Mouse (Mus musculus) hindbrain, embryonic 10.5 days (tissue): ENCODE measurements around the gene Phc2. TPM values are rescaled to one million over a fixed set of nuclear protein-coding genes. Genes with fewer than 3 reads are reported as not detected.

Experiments
- DNase-seq: peaks from one replicate; pipeline ENCODE4 v3.0.0-alpha.2; 2017; ENCODE audit warnings: low spot score
- H3K27ac ChIP-seq: fragments of 300-500 bp; sonication (generic); 2 replicates; pipeline ENCODE4 v1.5.1; 2016; ENCODE audit warnings: mild to moderate bottlenecking, moderate library complexity
- H3K27me3 ChIP-seq: fragments of 300-500 bp; sonication (generic); 2 replicates; pipeline ENCODE4 v1.6.1; 2016; ENCODE audit warnings: mild to moderate bottlenecking; ENCODE audit not compliant: poor library complexity, insufficient read depth, severe bottlenecking
- H3K36me3 ChIP-seq: fragments of 300-500 bp; sonication (generic); 2 replicates; pipeline ENCODE4 v1.6.1; 2016; ENCODE audit warnings: mild to moderate bottlenecking, moderate library complexity
- H3K4me1 ChIP-seq: fragments of 300-500 bp; sonication (generic); replicated peaks from 2 replicates; pipeline ENCODE4 v1.6.1; 2016; ENCODE audit warnings: mild to moderate bottlenecking
- H3K4me3 ChIP-seq: fragments of 300-500 bp; sonication (generic); 2 replicates; pipeline ENCODE4 v1.5.1; 2016; ENCODE audit warnings: mild to moderate bottlenecking, moderate library complexity
- H3K9me3 ChIP-seq: fragments of 300-500 bp; sonication (generic); 2 replicates; pipeline ENCODE4 v1.6.1; 2016; ENCODE audit warnings: mild to moderate bottlenecking, moderate library complexity
- WGBS: fragments of 180-500 bp; shearing (Covaris S2); methylation state at CpG from one replicate; pipeline ENCODE4 v1.1.7; 2016; 5-methylcytosine and 5-hydroxymethylcytosine counted together
- polyA plus RNA-seq: library from polyadenylated mRNA; unstranded; fragments of >200 nt; fragmentation: Nextera tagmentation; extraction: Ambion mirVana; gene quantifications from 2 replicates; pipeline ENCODE4 v1.2.1, GENCODE M21; 2016

The Phc2 gene
- polyA plus RNA-seq, 1 experiment from 2014 or later, result 62.2 TPM

- peaks cover 22% of the 10 kb centered on the region for H3K27me3 ChIP-seq
- no peak overlapping the region for H3K27ac ChIP-seq
- H3K9me3 ChIP-seq, result no peaks in the 10 kb centered on the region
- H3K4me1 ChIP-seq, result peaks cover 34% of the 10 kb centered on the region
- 86% methylated on average over 15 of the region's 15 CpGs for WGBS
- no peaks in the 10 kb centered on the region for H3K36me3 ChIP-seq
- no peak for DNase-seq
- H3K4me3 ChIP-seq, result no peak overlapping the region
These were observed 50.7 kb downstream of the Phc2 start for GRCm38 (mm10) chr4:128705138-128705720.

GRCm38 (mm10) chr4:128706626-128707025, 52.1 kb downstream of the Phc2 start:
- Histone ChIP-seq H3K4me1 (peaks cover 39% of the 10 kb centered on the region), H3K27me3 (peaks cover 31% of the 10 kb centered on the region), H3K4me3 (no peak overlapping the region), H3K36me3 (no peaks in the 10 kb centered on the region), H3K9me3 (no peaks in the 10 kb centered on the region), H3K27ac (peak overlapping the region; percentile 37)
- peak; percentile 45 for DNase-seq
- WGBS, result 19% methylated on average over 9 of the region's 9 CpGs

GRCm38 (mm10) chr4:128707384-128707783, 52.9 kb downstream of the Phc2 start:
- WGBS, result 42% methylated on average over 4 of the region's 4 CpGs
- Histone ChIP-seq H3K9me3 (no peaks in the 10 kb centered on the region), H3K27me3 (peaks cover 31% of the 10 kb centered on the region), H3K4me1 (peaks cover 47% of the 10 kb centered on the region), H3K27ac (no peak overlapping the region), H3K36me3 (no peaks in the 10 kb centered on the region), H3K4me3 (no peak overlapping the region)
- no peak for DNase-seq

DNA sequence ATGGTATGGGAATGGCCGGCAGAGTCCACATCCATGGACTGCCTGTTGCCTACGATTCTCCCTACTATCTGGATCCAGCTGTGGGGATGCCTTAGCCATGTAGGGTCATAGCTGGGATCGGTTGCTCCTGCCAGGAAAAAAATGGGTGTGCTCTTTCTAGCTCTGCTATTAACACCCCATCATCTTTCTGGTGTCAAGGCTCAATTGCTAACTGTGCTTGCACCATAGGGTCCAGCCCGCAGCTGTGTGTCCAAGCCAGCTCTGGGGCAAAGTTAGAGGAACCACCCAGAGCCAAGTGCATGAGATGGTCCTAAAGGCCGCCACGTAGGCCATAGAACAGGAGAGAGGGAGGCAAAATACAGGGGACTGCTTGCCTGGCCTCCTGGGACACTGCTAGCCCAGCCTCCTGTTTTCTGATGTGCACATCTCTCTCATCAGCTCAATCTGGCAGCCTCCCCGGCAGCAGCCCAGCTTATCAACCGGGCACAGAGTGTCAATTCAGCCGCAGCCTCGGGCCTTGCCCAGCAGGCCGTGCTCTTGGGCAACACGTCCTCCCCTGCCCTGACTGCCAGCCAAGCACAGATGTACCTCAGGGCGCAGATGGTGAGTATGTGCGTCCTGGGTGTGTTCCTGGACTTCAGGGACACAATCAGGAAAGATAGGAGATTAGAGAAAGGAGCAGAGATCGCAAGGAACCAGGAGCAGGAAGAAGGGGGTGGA, 54.7 kb downstream of the Phc2 start:
- H3K9me3 ChIP-seq, result no peaks in the 10 kb centered on the region
- 83% methylated on average over 15 of the region's 15 CpGs for WGBS
- H3K27ac ChIP-seq, result 0 out of 2 replicates have a peak overlapping the region, but pooled peaks have one; percentile 1
- DNase-seq, result no peak
- H3K36me3 ChIP-seq, result no peaks in the 10 kb centered on the region
- peaks cover 64% of the 10 kb centered on the region for H3K4me1 ChIP-seq
- H3K27me3 ChIP-seq, result peaks cover 31% of the 10 kb centered on the region
- H3K4me3 ChIP-seq, result no peak overlapping the region

- WGBS, result 94% methylated on average over 12 of the region's 12 CpGs
- H3K4me1 ChIP-seq, result peaks cover 70% of the 10 kb centered on the region
- peaks cover 31% of the 10 kb centered on the region for H3K27me3 ChIP-seq
- no peak overlapping the region for H3K4me3 ChIP-seq
- H3K36me3 ChIP-seq, result no peaks in the 10 kb centered on the region
- DNase-seq, result no peak
- H3K9me3 ChIP-seq, result no peaks in the 10 kb centered on the region
- 0 out of 2 replicates have a peak overlapping the region, but pooled peaks have one; percentile 1 for H3K27ac ChIP-seq
These were observed 55.3 kb downstream of the Phc2 start for GRCm38 (mm10) chr4:128709781-128710166.

DNA sequence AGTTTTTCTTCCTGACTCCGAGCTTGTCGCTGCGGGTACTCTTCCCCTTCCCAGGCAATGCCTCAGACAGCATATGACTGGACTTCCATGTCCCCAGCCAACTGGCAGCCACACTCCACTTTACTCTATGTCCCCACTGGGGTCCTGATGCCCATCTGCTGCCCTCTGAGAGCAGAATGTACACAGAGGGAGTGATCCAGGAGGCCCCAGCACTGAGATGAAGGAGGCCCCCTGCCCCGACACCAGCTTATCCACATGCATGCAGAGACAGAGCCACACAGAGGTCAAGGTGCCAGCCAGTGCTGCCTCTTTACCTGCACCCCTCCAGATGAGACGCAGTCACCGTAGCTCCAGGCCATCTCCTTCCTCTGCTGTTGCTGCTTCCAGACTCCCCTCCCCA, 55.8 kb downstream of the Phc2 start:
- H3K27me3 ChIP-seq, result peaks cover 31% of the 10 kb centered on the region
- DNase-seq, result no peak
- 82% methylated on average over 6 of the region's 6 CpGs for WGBS
- H3K4me1 ChIP-seq, result peaks cover 75% of the 10 kb centered on the region
- H3K36me3 ChIP-seq, result no peaks in the 10 kb centered on the region
- H3K4me3 ChIP-seq, result no peak overlapping the region
- no peaks in the 10 kb centered on the region for H3K9me3 ChIP-seq
- peak overlapping the region; percentile 86; the same call in 1 of the 2 replicates for H3K27ac ChIP-seq

- peak overlapping the region; percentile 86 for H3K27ac ChIP-seq
- no peaks in the 10 kb centered on the region for H3K36me3 ChIP-seq
- 77% methylated on average over 9 of the region's 9 CpGs for WGBS
- H3K4me3 ChIP-seq, result peak overlapping the region; percentile 49; the same call in 1 of the 2 replicates
- no peak for DNase-seq
- H3K4me1 ChIP-seq, result peaks cover 80% of the 10 kb centered on the region
- H3K9me3 ChIP-seq, result no peaks in the 10 kb centered on the region
- H3K27me3 ChIP-seq, result peaks cover 31% of the 10 kb centered on the region
These were observed 56.3 kb downstream of the Phc2 start for GRCm38 (mm10) chr4:128710800-128711199.

- Histone ChIP-seq H3K36me3 (no peaks in the 10 kb centered on the region), H3K4me3 (peak overlapping the region; percentile 49), H3K27ac (peak overlapping the region; percentile 86), H3K4me1 (peaks cover 83% of the 10 kb centered on the region), H3K9me3 (no peaks in the 10 kb centered on the region), H3K27me3 (peaks cover 28% of the 10 kb centered on the region)
- peak; percentile 95 for DNase-seq
- WGBS, result 2% methylated on average over 24 of the region's 24 CpGs
These were observed 57.1 kb downstream of the Phc2 start for GRCm38 (mm10) chr4:128711455-128712135.

DNA sequence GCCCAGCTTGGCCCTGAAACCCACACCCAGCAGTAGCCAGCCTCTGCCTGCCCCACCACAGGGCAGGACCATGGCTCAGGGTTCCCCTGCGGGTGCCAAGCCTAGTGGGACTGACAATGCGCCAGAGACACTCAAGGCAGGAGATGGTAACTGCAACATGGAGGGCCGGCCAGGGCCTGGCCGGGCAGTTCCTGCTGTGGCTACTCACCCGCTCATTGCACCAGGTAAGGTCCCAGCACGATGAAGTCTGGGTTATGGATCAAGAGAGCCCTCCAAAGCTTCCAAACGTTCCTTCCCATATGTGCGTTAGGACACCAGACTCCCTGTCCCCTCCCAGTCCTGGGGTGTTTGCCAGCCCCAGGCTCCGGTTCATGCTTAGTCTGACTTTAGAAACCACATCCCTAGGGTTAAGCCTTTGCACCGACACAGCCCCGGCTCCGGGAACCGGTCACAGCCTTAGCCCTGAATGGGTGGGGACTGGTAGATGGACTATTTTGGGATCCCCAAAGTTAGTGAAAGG, 57.7 kb downstream of the Phc2 start:
- peak; percentile 37 for DNase-seq
- WGBS, result 38% methylated on average over 13 of the region's 13 CpGs
- Histone ChIP-seq H3K27ac (peak overlapping the region; percentile 86), H3K4me3 (peak overlapping the region; percentile 49), H3K9me3 (no peaks in the 10 kb centered on the region), H3K27me3 (peaks cover 28% of the 10 kb centered on the region), H3K4me1 (peaks cover 83% of the 10 kb centered on the region), H3K36me3 (no peaks in the 10 kb centered on the region)

GRCm38 (mm10) chr4:128712941-128713340, 58.4 kb downstream of the Phc2 start:
- H3K27ac ChIP-seq, result peak overlapping the region; percentile 86; the same call in 1 of the 2 replicates
- H3K4me1 ChIP-seq, result peaks cover 89% of the 10 kb centered on the region
- no peak for DNase-seq
- no peak overlapping the region for H3K4me3 ChIP-seq
- no peaks in the 10 kb centered on the region for H3K9me3 ChIP-seq
- no peaks in the 10 kb centered on the region for H3K36me3 ChIP-seq
- peaks cover 22% of the 10 kb centered on the region for H3K27me3 ChIP-seq
- WGBS, result 84% methylated on average over 6 of the region's 6 CpGs

DNA sequence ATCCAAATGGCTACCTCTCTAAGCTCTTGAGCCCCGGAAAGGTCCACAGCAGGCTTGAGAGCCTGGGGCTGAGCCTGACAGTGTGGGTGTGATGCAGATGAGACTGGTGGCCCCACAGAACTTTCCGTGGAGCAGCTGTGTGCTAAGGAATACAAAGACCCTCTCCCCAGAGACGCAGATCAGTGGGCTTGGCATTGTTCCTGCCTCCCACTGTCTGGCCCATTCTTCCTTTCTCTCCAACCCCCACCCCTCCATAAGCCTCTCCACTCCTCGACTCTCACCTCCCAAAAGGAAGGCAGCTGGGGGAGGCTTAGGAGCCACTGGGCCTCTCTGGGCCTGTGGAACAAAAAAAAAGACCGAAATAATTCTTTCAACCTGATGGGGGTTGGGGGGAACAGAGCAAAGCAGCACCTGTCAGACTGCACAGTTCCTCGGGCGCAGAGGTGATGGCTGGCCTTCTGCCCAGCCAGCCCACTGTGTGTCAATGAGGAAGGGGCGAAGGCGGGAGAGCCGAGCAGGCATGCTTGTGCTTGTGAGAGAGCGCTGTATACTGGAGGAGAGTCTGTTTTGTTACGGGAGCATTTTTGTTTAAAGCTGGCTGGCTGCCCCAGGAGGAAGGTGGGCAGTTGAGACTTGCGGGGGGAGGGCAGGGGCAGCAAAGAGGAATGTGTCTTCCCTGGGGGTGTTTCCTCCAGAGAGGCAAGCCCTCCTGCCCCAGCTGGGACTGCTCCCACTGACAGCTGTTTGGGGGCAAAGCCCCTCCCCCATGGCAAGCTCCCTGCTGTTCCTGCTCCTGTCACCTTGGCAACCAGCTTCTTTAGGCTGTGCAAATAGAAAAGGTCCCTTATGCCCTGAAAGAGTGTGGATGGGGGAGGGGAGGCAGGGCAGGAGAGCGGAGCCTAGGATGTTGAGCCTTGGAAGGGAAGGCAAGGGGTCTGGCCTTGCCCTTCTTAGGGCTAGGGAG, 61.0 kb downstream of the Phc2 start:
- Histone ChIP-seq H3K4me3 (peak overlapping the region; percentile 41), H3K4me1 (peaks cover 99% of the 10 kb centered on the region), H3K9me3 (no peaks in the 10 kb centered on the region), H3K27ac (peak overlapping the region; percentile 95), H3K27me3 (peaks cover 6% of the 10 kb centered on the region; the same call in 1 of the 2 replicates), H3K36me3 (no peaks in the 10 kb centered on the region)
- DNase-seq, result peak; percentile 95
- 3% methylated on average over 14 of the region's 14 CpGs for WGBS

GRCm38 (mm10) chr4:128716279-128716678, 61.8 kb downstream of the Phc2 start:
- 3% methylated on average over 4 of the region's 4 CpGs for WGBS
- H3K4me3 ChIP-seq, result peak overlapping the region; percentile 41

More at GRCm38 (mm10) chr4:128716279-128716678, 61.8 kb downstream of the Phc2 start:
- H3K4me1 ChIP-seq, result peaks cover 99% of the 10 kb centered on the region
- H3K36me3 ChIP-seq, result no peaks in the 10 kb centered on the region
- no peaks in the 10 kb centered on the region for H3K9me3 ChIP-seq
- DNase-seq, result no peak
- peak overlapping the region; percentile 95 for H3K27ac ChIP-seq
- no peaks in the 10 kb centered on the region for H3K27me3 ChIP-seq
